Mouse (Mus musculus): ENCODE data around the gene Hipk2. TPM values are rescaled to one million over a fixed set of nuclear protein-coding genes. Genes with fewer than 3 reads are reported as not detected.
A peak's percentile ranks its signal among the peaks of the same experiment; 100 is the strongest.

Hipk2 gene
- total RNA-seq (2021), result 10 to 100 TPM; 45.1 to 46.0 TPM
- long read RNA-seq, experiment 1, result 0 reads
- long read RNA-seq, experiment 2, partial matches to known transcripts, result 6 of 7 reads
- long read RNA-seq, experiment 2, other reads (novel, unspliced or antisense), result 1 of 7 reads

DNA sequence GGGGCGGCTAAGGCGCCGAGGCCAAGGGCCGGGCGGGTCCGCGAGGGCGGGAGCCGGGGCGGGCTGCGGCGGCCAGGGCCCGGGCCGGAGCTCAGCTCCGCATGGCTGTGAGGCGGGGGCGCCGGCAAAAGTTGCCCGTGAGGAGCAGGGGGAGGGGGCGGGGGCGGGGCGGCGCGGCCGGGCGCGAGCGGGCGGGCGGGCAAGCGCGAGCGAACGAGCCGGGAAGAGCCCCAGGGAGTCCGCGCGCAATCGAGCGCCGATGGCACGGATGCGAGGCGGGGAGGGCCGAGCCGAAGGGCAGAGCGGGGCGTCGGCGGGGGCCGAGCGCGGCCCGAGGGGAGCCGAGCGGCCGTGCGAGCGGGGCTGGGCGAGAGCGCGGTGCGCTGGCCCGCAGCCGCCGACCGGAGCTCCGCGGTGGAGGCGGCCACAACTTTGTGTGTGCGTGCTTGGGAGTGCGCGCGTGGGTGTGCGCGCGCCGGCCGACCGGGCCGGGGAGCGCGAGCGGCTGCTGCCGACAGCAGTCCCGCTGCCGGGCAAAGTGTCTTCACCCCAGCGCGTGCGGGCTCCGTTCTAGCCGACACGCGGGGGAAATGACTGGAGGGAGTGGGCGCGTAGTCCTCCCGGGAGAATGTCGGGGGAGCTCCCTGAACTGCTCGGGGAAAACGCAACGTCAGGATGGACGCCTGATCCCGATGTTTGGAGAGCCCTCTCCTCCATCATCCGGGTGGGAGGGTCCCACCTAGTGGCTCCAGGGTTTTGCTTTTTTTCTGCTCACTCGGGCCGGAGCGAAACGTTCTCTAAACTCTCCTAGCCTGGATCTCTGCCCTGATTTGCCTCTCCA is at the start of gene Hipk2:
Hipk2 (minus strand) TSS at position 95 of the 841 bp plus-strand sequence.
- DNase-seq, result peak; percentile 84

DNA sequence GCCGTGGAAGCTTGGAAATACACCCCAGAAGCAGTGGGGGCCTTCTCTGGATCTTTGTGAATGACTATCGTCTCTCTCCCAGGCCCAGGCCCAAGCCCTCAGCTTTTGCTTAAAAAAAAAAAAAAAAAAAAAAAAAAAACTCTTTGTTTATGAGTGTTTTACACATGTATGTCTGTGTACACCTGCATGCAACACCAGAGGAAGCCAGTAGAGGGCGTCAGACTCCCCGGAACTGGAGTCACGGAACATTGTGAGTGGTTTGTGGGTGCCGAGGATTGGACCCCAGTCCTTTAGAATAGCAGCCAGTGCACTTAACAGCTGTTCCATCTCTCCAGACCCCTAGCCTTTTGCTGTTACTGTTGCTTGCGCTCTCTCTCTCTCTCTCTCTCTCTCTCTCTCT is 49.8 kb upstream of the Hipk2 start:
- no peak for DNase-seq

DNA sequence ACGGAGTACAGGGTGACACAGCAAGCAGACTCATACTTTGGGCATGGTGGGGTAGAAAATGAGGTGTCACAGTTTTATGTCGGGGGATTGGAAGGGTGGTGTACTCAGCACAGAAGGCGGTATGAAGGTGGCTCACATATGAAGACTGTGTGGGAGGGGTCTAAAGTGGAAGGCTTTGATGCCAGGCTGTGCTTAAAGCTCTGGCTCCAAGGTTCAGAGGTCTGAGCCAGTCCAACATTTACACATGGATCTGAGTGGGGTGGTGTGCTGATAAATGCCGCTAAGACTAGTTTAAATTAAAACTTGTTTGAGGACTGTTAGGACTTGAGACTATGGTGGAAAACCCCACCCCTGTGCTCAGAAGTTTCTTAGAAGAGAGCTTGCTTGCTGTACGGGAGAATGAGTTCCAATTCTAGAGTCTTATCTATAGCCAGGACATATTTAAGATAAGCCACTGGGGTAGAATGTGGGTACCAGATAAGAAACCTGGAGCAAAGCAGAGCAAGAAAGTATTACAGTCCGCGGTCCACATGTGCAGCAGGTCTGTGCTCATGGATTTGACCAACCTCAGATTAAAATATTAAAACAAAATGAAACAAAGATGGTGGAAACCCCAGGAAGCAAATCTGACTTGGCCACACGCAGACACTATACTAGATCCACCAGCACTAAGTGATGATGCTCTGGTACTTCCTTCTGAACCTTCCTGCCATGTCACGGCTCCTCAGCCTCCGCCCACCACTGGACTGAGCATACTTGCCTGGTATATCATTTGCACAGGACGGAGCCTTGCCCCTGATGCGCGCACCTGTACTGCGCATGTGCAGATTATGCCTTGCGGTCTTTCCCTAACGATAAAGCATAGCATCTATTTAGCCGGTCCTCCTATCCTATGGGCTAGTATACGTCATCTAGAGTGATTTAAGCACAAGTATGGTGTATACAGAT is 48.2 kb upstream of the Hipk2 start:
- DNase-seq, result no peak

DNA sequence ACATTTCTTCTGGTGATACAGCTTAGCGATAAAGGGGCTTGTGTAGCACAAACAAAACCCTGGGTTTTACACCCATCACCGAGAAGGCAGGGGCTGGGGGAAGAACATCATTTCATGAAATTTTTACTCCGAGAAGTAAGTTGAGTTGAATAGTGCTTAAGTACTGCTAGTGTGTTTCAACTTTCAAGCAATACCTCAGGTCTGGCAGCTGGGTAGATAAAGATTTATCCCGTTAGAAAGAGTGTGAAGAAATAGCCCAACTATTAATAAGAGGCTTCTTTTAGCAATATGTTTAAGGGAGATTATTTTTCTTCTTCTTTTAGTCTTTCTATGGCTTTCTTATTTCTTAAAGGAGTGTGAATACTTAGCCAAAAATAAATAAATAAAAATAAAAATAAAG is 47.5 kb upstream of the Hipk2 start:
- no peak for DNase-seq

DNA sequence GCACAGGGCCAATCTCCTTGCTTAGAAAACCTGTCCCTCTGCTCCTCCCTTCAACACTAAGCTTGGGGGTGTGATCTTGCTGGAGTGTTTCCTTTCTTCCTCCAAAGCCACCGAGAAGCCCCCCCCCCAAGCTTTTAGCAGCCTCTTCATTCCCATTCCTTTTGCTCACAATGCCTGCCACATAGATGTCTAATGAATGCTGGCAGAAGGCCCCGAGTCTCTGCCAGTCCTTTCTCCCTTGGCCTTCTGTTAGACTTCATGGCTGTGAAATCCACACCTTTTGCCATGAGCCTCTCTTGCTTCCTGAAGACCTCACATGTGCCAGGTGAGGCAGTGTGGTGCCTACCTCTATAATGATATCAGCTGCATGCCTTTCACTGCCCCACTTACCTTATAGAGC is 46.6 kb upstream of the Hipk2 start:
- DNase-seq, result no peak

DNA sequence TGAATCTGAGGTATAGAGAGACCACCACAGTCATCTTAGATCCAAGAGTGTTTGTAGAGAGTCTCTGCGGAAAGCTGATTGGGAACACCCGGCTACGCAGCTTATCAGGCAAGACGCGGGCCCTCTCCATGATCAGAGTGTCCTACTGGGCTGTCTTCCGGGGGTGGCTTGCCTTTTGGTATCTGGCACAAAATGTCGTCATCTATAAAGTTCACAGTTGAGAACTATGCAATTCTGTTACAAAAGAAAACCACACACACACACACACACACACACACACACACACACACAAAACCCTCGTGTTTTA is 45.8 kb upstream of the Hipk2 start:
- DNase-seq, result no peak

DNA sequence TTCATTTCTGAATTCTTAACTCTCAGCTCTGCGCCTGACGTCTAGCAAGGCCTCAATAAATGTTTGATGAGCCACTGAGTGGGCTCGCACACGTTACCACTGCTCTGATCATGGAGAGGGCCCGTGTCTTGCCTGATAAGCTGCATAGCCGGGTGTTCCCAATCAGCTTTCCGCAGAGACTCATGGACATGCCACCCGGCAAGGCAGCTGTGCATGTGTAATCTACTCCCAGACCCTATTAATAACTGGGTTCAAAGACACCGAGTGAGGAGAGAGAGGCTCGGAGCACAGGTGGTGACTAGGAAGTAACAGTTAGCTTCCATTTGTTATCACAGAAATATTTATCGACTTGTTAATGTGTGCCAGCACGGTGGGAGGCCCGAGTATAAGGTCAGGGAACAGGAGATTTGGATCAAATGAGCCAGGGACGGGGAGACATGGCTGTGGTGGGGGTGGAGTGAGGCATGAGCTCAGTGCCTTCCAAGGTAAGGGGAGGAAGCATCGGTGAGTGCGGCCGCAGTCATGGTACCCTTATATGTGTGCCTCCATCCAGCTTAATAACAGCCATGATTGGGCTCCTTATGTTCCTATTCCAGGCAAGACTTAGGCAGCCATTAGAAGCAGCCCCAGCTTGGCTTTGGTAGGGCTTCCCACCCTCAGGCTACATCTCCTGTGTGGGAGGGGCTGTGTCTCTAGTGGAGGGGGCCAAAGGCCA is 45.3 kb upstream of the Hipk2 start:
- no peak for DNase-seq

DNA sequence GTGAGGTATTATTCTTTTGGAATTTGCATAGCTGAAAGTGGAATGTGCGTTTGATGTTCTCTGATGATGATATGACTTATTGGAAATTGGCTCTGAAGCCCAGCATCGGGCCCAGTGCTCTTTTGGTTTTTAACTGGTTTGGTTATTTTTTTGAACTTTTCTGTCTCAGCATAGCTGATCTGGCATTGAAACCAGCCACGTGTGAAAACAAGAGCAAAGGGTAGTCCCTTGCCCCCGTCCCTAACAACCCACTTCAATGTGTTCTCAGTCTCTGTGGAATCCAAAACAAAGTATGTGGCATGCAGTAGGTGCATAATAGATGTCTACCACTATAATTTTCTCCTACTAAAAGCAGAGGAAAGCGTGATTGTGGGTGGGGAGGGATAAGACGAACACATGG is 44.2 kb upstream of the Hipk2 start:
- no peak for DNase-seq

DNA sequence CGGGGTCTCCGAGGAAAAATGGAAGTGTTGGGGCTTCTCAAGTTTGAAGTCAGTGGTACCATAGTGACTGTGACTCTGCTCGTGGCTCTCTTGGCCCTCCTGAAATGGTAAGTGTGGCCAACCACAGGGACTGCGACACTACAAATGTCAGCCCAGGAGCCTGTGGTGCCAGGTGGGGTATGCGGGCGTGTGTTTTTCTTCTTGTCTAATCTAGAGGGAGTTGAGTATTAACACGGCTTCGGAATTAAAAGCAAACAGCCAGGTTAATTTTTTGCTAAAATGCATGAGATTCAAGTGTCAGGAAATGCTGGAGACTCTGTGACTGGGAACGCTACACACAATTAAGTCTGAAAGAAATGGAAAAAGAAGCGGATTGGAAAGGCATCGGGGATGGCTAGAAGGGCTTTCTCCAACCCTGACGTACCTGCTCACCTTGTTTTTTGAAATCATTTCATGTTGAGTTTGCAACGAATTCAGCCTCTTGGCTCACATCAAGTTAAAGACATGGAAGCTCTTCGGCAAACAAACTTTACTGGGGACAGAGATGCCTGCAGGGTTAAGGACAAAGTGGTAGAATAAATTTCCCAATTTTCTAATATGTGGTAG is 43.3 kb upstream of the Hipk2 start:
- DNase-seq, result no peak

DNA sequence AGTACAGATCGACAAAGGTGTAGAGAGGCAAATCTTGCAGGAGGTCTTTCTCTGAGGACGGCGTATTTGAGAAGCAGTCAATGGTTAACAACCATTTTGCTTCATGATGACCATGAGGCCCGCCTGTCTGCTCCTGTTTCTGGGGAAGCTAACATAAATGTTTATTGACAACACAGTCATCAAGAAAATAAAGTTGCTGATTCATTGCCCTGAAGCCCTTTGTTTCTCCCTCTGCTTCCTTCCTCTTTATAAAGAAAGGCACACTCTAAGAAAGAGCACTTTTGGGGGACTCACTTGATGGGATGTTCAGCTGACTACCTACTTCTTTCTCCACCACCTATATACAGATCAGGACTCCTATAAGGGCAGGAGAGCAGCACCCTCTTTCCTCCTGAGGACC is 42.8 kb upstream of the Hipk2 start:
- DNase-seq, result no peak

DNA sequence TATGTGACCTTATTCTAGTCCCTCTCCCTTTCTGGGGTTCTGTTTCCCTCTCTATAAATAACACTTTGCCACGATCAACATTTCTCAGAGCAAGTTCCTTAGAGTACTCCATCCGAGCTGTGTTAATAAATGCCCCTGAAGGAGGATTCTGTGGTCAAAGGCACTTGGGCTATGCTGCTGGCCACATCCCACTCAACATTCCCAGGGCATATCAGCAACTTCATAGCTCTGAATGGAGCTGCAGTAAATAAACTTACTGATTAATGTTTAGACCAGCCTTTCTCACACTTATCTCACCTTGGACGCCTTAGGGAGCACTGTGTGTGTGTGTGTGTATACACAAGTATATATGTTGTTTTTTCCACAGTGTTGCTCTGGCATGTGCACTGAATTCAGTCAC is 41.5 kb upstream of the Hipk2 start:
- no peak for DNase-seq

DNA sequence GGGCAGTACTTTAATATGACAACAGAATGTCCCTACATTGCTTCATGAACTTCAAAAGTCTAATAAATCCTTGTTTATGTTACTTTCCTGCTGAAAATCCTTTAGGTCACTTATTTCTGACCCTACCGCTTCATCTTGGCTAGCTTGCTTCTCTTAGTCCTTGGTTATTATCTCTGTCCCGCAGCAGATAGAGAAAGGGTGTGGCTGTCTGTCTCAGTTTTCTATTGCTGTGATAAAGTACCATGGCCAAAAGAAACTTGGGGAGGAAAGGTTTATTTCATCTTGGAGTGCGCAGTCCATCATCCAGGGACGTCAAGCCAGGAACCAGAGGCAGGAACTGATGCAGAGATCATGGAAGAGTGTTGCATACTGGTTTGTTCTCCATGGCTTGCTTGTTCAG is 40.6 kb upstream of the Hipk2 start:
- no peak for DNase-seq

DNA sequence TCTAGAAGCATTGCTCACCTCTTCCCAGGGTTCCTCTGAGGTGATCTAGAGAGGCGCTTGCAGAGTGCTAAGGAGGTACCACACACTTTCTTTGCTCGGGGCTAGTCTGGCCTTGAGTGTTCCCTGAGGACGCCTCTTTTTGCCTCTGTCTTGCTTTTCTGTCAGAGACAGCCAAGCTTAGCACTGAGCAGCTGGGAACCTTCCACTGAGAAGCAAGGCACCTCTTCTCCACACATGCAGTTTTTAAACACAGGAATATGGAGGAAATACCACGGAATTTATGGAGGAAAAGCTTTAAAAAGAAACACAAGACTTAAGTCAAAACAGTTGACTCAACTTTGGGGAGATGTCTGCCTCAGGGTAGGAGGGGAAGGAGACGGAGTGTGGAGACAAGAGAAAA is 39.8 kb upstream of the Hipk2 start:
- no peak for DNase-seq

DNA sequence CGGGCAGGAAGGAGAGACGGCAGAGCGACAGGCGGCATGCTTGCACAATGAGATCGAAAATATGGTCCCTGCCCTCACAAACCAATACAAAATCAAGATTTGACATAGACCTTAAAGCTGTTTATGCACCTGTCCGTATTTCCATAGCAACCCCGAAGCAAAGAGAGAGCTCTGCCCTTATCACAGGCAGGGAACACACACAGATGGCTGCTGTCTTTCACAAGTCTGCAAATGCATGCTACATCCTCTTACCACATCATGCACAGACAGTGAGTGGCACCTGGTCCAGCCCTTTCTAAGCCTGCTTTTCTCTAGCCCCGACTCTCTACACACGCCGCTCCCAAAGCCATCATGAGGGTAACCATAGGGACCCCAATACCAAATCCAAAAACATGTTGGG is 38.2 kb upstream of the Hipk2 start:
- DNase-seq, result no peak

DNA sequence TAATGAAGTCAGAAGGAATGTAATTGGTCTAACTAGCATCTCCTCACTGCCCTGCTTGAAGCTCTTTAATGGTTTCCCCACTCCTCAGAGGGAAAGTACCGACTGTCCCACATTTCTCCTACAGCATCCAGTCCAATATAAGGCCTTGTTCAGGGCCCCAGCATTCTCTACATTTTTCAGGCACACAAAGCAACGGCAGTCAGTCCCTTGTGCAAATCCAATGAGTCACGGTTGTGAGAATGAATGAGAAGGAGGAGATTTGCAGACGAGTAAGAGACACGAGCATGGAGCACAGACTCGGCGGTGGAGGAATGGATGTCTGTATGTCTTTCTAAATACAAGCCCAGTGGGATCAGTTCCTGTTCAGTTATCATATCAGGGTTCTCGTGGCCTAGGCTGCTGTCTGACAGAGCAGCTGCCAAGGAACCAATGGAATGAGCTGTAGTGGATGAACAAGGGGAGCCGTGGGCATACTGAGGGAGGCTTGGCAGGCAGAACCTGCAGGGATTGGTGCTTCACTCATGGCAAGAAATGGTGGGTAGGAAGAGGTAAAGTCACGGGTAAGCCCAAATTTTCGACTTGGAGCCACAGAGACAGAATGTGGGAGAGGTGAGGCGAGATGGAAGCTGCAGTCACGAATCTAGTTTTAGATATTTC is 37.5 kb upstream of the Hipk2 start:
- DNase-seq, result no peak

DNA sequence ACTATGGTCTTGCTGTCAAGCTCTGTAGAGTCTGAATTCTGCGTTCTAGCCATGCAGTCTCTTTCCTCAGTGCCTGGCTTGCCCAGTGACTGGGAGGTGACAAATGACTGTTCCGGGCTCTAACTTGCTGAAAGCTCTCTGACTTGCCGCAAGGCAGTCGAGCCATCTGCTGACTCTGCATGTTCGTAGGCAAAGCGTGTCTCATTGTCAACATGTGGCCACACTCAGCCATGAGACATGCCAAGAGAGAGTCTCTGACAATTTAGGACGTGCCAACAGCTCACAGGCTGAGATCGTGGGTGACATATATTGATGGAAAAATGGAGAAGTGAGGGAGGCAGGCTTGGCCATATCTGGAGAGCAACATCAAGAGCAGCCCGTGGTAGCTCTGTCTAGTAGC is 36.9 kb upstream of the Hipk2 start:
- no peak for DNase-seq

DNA sequence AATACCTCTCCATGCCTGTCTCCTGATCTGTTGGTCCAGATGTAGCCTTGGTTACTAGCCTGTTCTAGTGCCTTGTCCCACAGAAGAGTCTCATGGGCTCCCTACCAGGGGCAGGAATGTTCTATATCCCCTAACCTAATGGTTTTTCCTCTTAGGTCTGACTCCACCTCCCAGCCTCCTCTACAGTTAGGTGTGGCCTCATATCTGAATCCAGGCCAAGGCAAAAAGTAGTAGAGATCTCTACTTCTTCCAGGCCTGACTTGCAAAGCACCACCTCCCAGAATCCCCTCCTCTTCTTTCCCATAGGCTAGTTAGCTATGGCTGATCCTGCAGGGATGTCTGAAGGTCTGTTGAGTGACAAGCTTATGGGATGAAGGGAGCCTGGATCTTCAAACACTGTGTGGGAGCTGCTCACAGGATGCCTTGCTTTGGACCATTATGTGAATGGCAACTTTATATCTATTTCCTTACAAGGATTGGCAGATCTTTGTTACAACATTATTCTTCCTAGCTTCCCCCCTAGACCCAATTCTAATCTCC is 36.2 kb upstream of the Hipk2 start:
- no peak for DNase-seq

DNA sequence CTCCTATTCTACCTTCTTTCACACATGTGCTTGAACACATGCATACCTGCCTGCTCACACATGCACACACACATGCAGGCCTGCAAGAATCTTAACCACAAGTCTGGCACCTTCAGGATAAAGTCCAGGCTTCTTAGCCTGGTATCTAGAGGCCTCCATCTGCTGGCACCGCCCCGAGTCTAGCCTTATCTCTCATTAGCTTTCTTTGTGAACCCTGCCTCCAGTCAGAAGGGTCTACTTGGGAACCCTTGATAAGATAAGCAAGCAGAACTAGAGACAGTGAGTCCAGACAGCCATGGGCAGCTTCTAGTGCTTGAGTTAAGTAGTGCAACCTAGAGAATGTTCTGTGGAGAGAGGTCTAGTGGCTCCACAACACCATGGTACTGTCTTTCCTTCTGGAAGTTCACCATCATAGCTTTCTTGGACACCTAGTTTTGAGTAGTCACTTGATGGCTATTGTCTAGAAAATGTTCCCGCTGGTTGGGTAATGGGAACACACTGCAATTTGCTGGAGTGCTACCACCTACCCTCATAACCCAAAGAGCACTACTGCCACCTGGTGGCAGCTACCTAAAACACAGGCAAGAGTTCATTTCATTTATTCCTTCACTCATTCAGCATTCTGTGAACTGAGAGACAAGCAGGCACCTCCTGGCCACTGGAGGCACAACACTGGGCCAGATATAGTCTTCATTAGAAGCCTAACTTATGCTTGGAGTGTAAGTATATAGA is 35.0 kb upstream of the Hipk2 start:
- DNase-seq, result peak; percentile 59

DNA sequence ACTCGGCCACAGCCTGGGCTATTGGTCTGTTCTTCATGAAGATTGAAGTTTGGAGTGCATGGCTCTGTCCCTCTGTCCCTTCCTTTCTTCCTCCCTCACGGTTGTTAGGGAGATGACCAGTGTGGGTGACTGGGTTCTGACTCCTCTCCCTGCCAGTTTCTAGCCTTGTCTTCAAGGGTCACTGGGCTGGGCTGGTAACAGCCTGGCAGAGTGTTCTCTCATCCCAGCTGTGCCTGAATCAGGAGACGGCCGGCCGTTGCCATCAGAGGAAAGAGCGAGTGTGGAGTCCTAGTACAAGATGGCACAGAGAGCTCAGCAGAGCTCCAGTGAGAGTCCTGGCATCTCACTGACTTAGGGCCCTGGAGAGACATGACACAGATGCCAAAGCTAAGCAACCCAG is 32.4 kb upstream of the Hipk2 start:
- DNase-seq, result no peak

DNA sequence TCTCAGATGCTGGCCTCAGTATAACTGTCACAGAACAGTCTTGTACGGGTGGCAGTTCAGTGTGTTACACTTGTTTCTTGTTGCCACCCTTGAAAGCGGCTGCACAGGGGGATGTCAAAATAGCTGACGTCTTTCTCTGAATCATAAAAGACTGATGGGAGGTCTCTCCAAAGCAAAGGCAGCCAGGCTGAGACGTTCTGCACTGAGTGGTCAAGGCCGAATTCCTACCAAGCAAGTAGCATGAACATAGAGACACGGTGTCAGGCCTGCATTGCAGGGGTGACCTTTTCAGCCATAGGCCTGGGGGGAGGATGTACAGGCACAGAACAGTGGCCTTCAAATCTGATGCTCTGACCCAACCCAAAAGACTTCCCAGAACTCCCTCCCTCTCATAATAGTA is 30.0 kb upstream of the Hipk2 start:
- no peak for DNase-seq
